Mouse (Mus musculus) cerebellum, postnatal 14 days (tissue): ENCODE data around the gene Ifit1bl1.
"Not testable (repeated sequence)": the region's sequence is repeated elsewhere in the genome, so short reads cannot be mapped to it uniquely, and the experiment has no call there.

Source experiments
- DNase-seq, 2 experiments: peaks; one replicate each; pipeline ENCODE4 v3.0.0; 2021; ENCODE audit warnings: mixed read lengths in 2 of 2

The Ifit1bl1 gene

DNA sequence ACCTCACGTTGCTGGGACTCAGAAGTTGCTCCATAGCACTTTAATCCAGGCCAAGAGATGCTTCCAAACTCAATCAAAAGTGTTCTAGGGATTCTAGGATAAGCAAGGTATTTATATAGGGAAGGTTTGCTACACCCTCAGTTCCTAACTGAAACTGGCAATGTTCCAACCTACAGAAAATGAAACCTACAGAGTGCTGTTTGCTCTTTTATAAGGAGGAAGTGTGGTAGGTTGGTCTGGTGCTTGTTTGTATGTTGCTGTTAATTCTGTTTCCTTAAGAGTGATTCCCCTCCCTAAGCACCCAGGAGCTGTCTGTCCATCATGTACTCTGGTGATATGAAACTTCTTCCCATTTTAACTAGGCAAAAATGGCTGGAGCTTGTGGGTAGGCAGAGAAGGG lies at the start of gene Ifit1bl1:
Gene Ifit1bl1, minus strand, starts transcription at position 69 of the 400 bp plus-strand sequence.
- not testable (repeated sequence) for DNase-seq

DNA sequence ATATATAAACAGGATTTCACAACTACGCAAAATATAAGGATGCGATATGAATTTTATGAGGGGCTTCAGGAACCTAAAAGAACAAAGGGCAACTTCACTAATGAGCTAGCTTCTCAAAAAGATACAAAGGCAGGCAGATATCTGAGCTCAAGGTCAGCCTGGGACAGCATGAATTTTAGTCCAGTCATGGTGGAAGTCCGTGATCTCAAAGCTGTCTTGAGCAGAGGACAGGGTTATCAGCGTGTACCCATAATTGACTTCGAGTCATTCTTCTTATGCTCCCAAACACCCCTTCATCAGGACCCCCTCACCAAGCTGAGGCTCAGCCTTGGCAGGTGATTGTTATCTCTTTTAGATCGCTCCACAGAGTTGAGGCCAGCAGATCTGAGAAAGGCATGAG lies 49.2 kb upstream of the Ifit1bl1 start:
- no peak for DNase-seq

GRCm38 (mm10) chr19:34650276-34650675 lies 48.5 kb upstream of the Ifit1bl1 start:
- DNase-seq, result no peak

DNA sequence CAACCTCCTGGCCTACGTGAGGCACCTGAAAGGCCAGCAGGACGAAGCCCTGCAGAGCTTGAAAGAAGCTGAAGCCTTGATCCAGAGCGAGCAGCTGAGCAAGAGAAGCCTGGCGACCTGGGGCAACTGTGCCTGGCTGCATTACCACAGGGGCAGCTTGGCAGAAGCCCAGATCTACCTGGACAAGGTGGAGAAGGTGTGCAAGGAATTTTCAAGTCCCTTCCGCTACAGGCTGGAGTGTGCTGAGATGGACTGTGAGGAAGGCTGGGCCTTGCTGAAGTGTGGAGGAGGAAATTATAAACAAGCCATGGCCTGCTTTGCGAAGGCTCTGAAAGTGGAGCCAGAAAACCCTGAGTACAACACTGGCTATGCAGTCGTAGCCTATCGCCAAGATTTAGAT lies 45.9 kb upstream of the Ifit1bl1 start:
- DNase-seq, result peak in 1 of 2 experiments; percentile 7

GRCm38 (mm10) chr19:34642616-34643015 lies 40.9 kb upstream of the Ifit1bl1 start:
- no peak for DNase-seq

- no peak for DNase-seq
These were observed 38.9 kb upstream of the Ifit1bl1 start, which contains the start of the genes Ifit1bl2 and Ifit1 for GRCm38 (mm10) chr19:34640623-34641022. Ifit1bl2 (minus strand) TSS chr19:34640743. Ifit1 (plus strand) TSS chr19:34640871.

GRCm38 (mm10) chr19:34636933-34637557 lies 35.3 kb upstream of the Ifit1bl1 start:
- peak; percentile 45 to 59 for DNase-seq

- no peak for DNase-seq
These were observed 31.7 kb upstream of the Ifit1bl1 start for GRCm38 (mm10) chr19:34633484-34633883.

GRCm38 (mm10) chr19:34631487-34631886 lies 29.7 kb upstream of the Ifit1bl1 start:
- no peak for DNase-seq

DNA sequence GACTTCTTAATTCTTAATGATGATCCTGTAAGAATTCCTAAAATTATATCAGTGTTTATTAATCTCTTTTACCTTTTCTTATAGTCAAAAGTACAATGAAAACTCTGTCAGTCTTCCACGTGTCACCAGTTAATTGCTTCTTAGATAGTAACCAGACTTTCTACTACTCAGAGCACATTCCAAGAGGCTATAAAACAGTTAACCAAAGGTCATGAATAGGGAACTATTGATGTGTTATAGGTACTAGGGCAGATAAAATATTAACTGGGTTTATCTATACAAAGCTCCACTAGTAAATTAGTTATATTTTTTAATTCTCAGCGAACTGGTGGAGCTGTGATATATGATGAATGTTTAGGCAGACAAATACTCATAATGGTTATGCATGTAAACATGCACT lies 25.7 kb upstream of the Ifit1bl1 start:
- no peak for DNase-seq

DNA sequence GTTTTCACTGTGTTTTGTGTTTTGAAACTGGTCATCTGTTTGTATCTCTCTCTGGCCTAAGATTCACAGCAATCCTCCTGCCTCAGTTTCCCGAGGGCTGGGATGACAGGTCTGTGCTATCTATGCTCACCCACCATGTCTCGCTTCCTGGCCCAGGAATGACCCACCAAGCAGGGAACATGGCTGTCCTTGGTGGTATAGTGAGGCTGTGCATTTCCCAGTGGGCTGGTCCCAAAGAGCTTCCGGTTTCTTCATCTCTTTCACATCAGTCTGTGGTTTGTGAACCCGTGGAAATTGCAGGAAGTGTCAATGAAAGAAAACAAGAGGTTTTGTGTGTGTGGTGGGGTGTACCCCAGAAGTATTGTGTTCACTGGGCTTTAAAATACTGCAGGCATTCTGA lies 22.9 kb upstream of the Ifit1bl1 start:
- DNase-seq, result no peak

DNA sequence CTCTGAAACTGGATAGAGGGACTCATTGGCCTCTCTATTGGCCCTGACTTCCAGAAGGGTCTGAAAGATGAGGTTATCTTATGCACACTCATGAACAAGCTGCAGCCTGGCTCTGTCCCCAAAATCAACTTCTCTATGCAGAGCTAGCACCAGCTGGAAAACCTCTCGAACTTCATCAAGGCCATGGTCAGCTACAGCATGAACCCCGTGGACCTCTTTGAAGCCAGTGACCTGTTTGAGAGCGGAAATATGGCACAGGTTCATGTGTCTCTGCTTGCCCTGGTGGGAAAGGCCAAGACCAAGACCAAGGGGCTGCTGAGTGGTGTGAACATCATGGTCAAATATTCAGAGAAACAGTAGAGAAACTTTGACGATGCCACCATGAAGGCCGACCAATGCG lies 22.0 kb upstream of the Ifit1bl1 start:
- no peak for DNase-seq

DNA sequence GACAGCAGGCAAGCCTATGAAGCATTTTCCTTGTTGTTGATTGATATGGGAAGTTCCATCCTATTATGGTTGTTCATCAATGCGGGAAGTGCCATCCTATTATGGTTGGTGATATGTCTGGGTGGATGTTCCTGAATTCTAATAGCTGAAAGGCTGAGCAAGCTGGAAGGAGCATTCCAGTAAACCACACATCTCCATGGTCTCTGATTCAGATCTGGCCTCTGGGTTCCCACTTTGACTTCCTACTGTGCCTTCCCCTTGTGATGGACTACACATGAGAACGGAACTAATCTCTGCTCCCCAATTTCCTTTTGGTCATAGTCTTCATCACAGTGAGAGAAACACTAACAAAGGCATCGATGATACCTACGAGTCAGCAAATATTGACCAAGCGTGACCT lies 19.1 kb upstream of the Ifit1bl1 start:
- DNase-seq, result no peak

DNA sequence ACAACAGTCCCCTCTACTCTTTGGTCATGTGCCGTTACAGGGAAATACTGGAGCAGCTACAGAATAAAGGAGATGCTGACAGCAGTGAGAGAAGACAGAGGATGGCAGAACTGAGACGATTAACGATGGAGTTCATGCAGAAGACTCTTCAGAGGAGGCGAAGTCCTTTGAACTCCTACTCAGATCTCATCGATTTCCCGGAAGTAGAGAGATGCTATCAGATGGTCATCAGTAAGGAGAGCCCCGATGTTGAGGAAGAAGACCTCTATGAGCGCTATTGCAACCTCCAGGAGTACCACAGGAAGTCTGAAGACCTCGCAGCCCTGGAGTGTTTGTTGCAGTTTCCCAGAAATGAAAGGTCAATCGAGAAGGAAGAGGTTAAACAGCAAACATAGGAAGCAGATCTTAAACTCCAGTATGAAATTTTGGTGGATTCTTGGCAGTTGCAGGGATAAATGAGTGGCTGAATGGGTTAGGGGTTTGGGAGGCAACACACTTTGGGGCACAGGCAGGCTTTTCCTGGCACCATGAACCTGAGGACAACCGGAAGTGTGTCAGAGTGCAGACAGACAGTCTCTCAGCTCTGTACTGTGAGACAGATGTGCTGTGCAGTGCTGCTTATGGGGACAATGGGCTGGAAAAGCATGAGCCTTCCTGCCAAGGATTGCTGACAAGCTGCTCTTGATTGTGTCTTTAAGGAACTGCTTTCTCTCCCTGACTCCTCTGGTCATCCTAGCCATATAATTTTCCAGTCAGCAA lies 10.7 kb upstream of the Ifit1bl1 start:
- DNase-seq, result not testable (repeated sequence)

- DNase-seq, result not testable (repeated sequence)
These were observed 8.4 kb upstream of the Ifit1bl1 start for GRCm38 (mm10) chr19:34610118-34610517.

DNA sequence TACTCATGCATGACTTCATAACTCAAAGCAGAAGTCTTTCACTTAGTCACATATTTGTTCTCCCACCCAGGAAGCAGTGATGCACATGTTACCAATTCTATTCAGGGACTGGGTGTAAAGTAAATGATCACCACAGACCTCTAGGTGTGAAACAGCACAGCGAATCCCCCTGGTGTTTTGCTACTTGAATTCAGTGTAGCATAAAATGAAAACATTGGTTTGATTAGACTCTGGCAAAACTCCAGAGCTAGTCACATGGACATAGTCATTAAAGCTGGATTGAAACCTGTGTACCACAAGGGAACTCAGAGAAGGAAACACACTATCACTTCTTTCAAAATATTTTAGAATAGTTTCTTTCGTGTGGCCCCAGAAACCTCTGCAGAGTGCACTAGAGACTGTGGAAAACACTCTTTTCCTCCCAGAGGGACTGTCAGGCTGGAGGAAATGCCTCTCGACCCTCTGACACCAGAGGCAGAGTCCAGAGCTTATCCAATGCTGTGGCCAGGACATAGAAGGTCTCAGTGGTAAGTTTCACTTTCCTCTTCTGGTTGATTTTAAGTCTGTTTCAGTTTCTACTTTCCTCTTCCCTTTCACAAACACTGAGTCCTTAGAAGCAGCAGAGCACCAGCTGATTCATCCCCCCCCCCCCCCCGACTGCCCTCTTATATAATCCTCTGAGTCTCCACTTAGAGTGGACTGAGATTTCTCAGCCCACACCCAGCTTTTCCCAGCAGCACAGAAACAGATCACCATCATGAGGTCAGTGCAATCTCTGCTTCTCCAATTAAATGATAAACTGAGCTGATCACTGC lies 5.7 kb upstream of the Ifit1bl1 start, which contains the start of gene Ifit3b:
Gene Ifit3b, plus strand, starts transcription at position 734 of the 815 bp plus-strand sequence.
- DNase-seq, result not testable (repeated sequence)

DNA sequence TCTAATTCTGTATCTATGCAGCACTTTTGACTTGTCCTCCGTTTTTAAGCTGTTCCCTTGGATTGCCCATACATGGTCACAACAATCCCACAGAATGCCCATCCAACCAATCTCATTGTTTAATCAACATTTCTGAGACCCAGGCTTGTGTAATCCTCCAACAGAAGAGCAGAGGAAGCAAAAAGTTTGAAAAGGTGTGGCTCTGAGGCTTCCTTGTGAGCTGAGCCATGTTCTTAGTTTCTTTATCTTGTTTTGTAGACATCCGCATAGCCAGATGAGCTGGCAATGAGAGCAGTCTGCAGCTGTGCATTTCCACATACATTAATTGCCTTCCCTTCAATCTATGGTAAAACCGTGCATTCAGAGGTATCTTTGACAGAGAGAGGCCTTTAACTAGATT lies 3.7 kb upstream of the Ifit1bl1 start:
- no peak for DNase-seq

- DNase-seq, result not testable (repeated sequence)
These were observed 2.5 kb downstream of the Ifit1bl1 start for GRCm38 (mm10) chr19:34599250-34599649.

- DNase-seq, result peak; percentile 76 to 89
These were observed 3.4 kb downstream of the Ifit1bl1 start for GRCm38 (mm10) chr19:34598341-34598740.

GRCm38 (mm10) chr19:34596811-34597210 lies 4.9 kb downstream of the Ifit1bl1 start:
- DNase-seq, result peak in 1 of 2 experiments; percentile 10

GRCm38 (mm10) chr19:34594523-34594922 lies 7.2 kb downstream of the Ifit1bl1 start:
- DNase-seq, result not testable (repeated sequence)

DNA sequence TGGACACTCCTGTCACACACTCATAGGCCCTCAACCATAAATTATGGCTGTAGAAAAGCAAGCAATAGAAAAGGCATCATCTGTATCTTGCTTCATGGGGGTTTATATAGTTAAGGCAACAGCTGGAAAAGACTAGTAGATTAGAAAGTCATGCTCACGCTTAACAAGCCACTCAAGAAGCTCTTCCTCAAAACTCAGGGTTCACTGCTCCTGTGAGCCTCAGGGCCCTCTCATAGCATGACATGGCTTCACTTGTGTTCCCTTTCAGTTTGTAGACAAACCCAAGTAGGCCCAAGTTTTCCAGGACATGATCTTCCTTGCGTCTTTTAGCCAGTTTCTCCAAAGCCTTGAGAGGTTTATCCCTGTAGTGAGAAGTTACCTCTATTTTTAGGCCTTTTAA lies 8.3 kb downstream of the Ifit1bl1 start:
- no peak for DNase-seq

DNA sequence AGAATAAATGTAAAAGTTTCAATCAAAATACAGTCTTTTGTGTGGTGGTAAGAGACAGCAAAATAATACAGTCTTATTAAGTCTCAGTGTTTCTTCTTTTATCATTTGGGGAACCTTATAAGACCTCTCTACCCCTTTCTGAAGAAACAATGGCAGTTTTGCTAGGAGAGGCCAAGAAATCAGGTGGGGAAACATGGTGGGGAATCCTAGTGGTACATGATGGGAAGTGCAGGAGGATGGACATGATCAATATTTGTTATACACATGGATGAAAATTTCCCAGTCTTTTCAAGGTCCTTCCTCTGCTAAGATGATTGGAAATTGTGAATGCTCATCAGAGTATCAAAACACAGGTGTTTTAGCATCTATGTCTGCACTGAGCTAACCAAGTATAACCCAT lies 12.8 kb downstream of the Ifit1bl1 start:
- DNase-seq, result no peak
